Mouse (Mus musculus) telencephalon, adult 2 months (tissue): ENCODE measurements around the gene Ccdc65.
"Not testable (repeated sequence)": the region's sequence is repeated elsewhere in the genome, so short reads cannot be mapped to it uniquely, and the experiment has no call there.

Experiments used
- DNase-seq: peaks from one replicate; pipeline ENCODE4 v3.0.0-alpha.2; 2011; ENCODE audit warnings: low read depth, low spot score

Gene Ccdc65

DNA sequence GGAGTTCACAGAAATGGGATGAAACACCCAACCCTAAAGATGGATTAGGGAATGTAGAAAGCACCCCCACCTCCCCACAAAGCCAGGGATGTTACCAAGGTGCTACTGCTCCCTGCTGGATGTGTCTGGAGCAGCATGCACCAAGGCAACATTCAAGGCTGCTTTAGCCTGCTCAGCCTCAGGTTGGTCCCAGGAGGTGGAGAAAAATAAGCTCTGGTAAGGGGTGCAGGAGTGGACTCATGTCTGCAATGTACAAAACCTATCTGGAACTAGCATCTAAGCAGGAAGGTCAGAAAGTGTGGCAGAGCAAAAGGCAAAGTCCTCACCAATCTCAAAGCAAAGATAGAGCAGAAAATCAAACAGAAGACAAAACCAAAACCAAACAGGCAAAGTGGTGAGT lies 29.9 kb downstream of the Ccdc65 start:
- no peak for DNase-seq

DNA sequence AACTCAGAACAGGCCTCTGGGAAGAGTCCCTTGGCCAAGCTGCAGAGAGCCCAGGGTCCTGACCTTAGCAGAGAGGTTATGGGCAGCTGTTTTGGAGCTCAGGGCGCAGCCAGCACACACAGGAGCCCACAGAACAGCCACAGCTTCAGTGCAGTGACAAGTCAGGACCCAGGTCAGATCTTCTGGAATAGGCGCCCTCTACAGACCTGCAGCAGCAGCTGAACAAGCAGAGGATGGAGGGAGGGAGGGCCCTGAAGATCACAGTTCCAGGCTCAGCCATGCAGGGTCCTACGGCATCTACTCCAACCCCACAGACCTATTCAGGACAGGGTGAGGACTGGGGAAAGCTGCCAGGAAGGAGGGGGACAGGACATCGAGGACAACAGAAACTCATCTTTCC lies 30.8 kb downstream of the Ccdc65 start:
- DNase-seq: no peak

GRCm38 (mm10) chr15:98740219-98740618 lies 32.2 kb downstream of the Ccdc65 start:
- no peak for DNase-seq

DNA sequence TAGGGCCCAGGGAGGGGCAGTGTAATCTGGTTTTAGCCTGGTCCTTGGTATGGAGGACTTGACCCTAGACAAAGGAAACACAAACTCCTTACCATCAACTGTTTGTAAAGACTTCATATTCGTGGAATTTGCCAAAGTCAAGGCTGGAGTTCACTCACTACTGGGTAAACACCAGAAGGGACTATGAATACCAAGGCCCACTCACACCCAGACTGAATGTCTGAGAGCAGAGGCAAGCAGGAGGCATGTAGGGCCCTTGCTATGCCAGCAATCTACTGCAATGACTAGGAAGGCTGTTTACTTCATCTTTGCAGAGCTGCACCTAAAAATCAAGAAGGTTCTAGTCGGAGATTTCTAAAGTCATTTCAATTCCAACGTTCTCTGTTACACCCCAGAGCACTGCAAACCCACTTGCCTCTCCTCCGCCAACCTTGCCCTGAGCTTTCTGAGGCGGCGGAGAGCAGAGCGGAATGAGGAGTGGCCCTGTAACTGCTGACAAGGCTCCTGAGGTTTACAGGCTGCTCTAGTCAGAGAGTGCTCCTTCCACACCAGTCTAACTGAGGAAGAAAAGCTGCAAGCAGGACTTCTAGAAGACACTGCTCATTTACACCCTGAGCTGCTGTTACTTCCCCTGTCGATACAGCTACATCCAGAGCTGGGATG lies 34.9 kb downstream of the Ccdc65 start:
- DNase-seq: no peak

DNA sequence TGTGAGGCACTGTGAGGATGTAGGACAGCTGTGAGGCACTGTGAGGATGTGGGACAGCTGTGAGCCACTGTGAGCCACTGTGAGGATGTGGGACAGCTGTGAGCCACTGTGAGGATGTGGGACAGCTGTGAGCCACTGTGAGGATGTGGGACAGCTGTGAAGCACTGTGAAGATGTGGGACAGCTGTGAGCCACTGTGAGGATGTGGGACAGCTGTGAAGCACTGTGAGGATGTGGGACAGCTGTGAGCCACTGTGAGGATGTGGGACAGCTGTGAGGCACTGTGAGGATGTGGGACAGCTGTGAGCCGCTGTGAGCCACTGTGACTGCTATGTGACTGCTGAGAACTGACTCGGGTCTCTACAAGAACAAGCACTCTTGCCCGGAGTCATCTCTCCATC lies 35.9 kb downstream of the Ccdc65 start:
- not testable (repeated sequence) for DNase-seq

DNA sequence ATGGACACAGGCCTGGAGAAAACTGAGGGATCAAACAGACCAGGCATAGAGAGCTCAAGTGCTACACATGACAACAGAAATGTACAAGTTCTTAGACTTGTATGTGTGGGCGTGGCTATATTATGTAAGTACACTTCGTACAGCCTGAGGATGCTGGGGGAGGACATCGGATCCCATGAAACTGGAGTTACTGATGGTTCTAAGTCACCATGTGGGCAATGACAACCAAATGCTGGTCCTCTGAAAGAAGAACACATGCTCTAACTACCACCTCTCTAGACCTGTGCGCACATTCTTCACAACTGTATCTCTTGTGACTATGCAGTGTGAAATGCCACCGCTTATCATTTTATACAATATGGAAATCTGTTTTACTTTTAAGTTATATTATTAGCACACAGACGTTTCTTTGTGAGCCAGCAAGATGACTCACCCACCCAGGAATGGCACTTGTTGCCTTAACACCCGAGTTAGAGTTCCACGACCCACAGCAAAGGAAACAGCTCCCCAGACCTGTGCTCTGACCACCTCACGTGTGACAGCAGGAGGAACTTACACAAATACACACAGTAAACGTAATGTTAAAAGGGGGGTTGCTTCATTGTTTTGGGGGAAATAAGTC lies 38.4 kb downstream of the Ccdc65 start:
- DNase-seq: peak; percentile 44

GRCm38 (mm10) chr15:98747296-98747695 lies 39.3 kb downstream of the Ccdc65 start:
- no peak for DNase-seq

DNA sequence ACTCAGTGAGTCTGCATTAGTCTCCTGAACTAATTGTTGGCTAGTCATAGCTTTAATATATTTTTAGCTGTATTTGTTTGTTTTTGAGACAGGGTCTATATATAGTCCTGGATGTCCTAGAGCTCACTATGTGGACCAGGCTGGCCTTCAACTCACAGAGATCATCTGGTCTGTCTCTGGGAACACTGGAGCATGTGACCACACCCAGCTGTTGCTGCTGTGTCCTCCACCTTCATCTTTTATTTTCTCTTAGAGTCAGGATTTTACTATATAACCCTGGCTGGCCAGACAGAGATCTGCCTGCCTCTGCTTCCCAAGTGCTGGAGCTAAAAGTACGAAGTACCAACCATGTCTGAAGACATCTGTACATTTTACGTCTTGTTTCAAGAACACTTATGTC lies 41.1 kb downstream of the Ccdc65 start:
- no peak for DNase-seq

DNA sequence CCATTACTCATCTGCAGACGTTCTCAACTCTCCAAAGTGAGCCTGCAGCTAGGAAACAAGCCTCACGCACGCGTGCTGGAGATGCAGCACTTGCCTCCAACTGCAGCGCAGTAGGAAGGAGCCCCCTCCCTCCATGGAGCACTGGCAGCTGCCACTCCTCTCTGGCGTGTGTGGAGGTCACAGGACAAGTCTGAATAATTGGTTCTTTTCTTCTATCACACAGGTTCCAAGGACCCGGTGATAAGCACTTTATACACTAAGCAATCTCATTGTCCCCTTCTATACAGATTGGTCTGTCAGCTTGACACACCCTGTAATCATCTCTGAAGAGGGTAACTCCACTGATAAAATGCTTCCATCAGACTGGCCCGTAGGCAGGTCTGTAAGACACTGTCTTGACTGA lies 45.0 kb downstream of the Ccdc65 start:
- no peak for DNase-seq

- no peak for DNase-seq
Observed at GRCm38 (mm10) chr15:98754125-98754524, 46.1 kb downstream of the Ccdc65 start.

- peak; percentile 73 for DNase-seq
Observed at GRCm38 (mm10) chr15:98762201-98762621, 54.2 kb downstream of the Ccdc65 start.

GRCm38 (mm10) chr15:98762670-98763529 lies 54.9 kb downstream of the Ccdc65 start, which contains the start of gene Arf3:
TSS of gene Arf3 (minus strand) at chr15:98763214.
- peak; percentile 91 for DNase-seq

- DNase-seq: no peak
Observed at GRCm38 (mm10) chr15:98765929-98766328, 57.9 kb downstream of the Ccdc65 start.

DNA sequence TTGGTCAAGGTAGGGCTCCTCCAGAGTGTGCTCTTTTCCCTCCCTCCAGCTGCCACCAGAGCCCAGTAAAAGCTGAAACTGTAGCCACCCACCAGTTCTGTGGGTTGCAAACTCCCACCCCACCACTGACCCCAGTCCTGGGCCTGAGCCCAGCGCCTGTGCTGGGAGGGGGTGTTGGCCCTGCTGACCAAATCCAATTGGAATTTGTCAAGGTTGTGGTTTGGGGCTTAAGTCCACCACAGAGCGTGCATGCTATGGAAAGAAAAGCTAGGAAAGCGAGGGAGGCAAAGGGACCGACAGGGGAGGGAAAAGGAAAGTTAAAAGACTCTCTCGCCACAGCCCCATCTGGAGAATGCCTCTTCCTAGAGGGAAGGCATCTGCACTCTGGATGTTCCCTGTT lies 60.3 kb downstream of the Ccdc65 start:
- no peak for DNase-seq

DNA sequence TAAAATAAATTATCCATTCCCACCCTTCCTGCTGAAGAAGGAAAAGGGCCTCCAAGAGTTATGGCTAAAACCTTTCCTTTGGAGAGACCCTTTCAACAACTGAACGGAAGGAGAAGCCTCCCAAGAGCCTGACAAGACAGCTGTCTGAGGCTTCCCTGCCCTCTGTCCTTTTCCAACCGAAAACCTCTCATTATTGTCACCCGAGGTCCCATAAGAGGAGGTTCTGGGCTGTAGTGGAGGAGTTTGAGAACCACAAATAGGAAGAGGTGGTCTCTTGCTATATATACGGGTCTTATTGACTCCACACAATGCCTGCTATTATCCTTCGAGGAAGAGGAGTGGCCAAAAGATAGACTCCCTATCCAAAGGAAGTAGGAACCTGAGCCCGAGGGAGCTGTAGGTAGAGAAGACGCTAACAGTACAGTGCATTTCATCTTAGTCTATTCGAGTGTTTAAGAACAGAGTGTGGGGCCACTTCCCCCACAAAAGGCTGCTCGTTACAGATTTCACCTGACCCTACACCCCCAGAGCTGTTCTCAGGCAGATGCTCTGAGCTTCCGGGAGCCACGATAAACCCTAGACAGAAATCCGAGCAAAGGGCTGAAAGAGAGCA lies 63.9 kb downstream of the Ccdc65 start:
- DNase-seq: no peak

- DNase-seq: no peak
Observed at GRCm38 (mm10) chr15:98772511-98773211, 64.7 kb downstream of the Ccdc65 start.
